ENCODE assay signal across 23 mouse cellular contexts in the genomic region with DNA sequence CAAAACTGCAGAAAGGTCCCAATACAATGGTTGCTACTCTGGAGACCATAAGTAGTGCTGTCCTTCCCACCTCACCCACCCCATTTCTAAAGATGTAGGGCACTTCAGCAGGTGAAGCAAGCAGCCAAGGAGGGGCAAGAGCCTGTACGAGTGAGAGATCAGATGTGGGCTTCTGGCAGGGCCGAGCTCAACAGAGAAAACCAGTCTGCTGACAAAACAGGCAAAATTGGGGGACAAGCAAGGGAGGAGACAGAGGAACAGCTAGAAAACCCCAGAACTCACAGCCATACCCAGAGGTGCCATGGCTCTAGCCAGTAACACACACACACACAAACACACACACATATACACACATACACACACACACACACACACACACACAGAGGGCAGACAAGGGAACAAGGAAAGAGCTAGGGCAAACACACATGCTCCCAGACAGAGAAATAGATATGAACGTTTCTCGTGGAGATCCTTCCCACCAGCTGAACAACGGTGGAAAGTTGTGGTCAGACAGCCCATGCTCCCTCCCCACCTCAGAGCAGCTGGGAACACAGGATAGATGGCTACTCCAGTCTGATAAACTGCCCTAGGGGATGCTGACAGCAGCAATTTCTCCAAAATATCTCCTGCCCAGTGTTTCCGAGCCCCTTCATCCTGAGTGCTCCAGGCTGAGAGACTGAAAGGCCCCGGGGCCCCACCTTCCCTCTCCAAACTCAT. TPM values are rescaled to one million over a fixed set of nuclear protein-coding genes. Genes with fewer than 3 reads are reported as not detected.
DNase-seq lines count a peak whose midpoint lies in the region; ATAC-seq and TF ChIP-seq lines count a peak whose summit lies in the region.
"Had no signal": no experiment of that assay in that cellular context is flagged by ENCODE, and none has a peak within 500 bp of the region (broad histone marks: within the 10 kb centered on the region; RNA-seq: fewer than 3 reads in every experiment).

No protein-coding gene starts in this region.

- ATAC-seq in heart, embryonic 14.5 days (ENCODE audit: insufficient number of reproducible peaks, insufficient read depth, low FRiP score, low read depth), result no peak
- ATAC-seq in megakaryocyte, adult 5-6 weeks (ENCODE audit: poor library complexity, severe bottlenecking), result no peak
- no peak for ATAC-seq in erythroblast, adult 5-6 weeks (replicated peaks; ENCODE audit: low FRiP score, poor library complexity, severe bottlenecking)
- ATAC-seq: activated CD4-positive, CD25-positive, alpha-beta regulatory T cell, adult 4 months; Patski had no signal

- 0 out of 2 replicates have a peak, but pooled peaks cover 7% of the 10 kb centered on the region for H3K36me3 ChIP-seq in heart, embryonic 14.5 days (ENCODE audit: control insufficient read depth, insufficient read depth, low read length)
- no peaks in the 10 kb centered on the region for H3K36me3 ChIP-seq in heart, adult 2 months (ENCODE audit: control insufficient read depth, insufficient read depth, low read length)
- no peaks in the 10 kb centered on the region for H3K36me3 ChIP-seq in megakaryocyte, embryonic 14.5 days (replicated peaks; ENCODE audit: low read length)
- H3K36me3 ChIP-seq: forebrain, embryonic 12.5 days; limb, embryonic 13.5 days; liver, embryonic 15.5 days; neural tube, embryonic 13.5 days; stomach, embryonic 15.5 days had no signal

- H3K9me3 ChIP-seq in heart, embryonic 14.5 days (ENCODE audit: control insufficient read depth, low read length), result no peaks in the 10 kb centered on the region
- H3K9me3 ChIP-seq in megakaryocyte, embryonic 14.5 days, result no peaks in the 10 kb centered on the region
- H3K9me3 ChIP-seq: forebrain, embryonic 12.5 days; limb, embryonic 13.5 days; liver, embryonic 15.5 days; neural tube, embryonic 13.5 days; stomach, embryonic 15.5 days had no signal

- peak; percentile 32 to 41 for DNase-seq in cerebellum, postnatal 25 days
- DNase-seq in cerebellum, postnatal 10 days, result no peak
- no peak for DNase-seq in heart, adult 2 months
- DNase-seq: adrenal gland, postnatal 14 days; gastrocnemius, postnatal 36 days; kidney, adult 2 months; lung, postnatal 10 days; right cerebral cortex, postnatal 14 days had no signal

- no peak overlapping the region for H3K4me3 ChIP-seq in heart, embryonic 14.5 days (ENCODE audit: control insufficient read depth in 1 of 2, insufficient read depth in 1 of 2, low read depth in 1 of 2, low read length in 2 of 2)
- no peak overlapping the region for H3K4me3 ChIP-seq in heart, adult 2 months
- peak overlapping the region; percentile 62 for H3K4me3 ChIP-seq in megakaryocyte, embryonic 14.5 days (replicated peaks)
- H3K4me3 ChIP-seq: forebrain, embryonic 12.5 days; limb, embryonic 13.5 days; liver, embryonic 15.5 days; neural tube, embryonic 13.5 days; stomach, embryonic 15.5 days had no signal

- H3K4me2 ChIP-seq in heart, embryonic 14.5 days (ENCODE audit: low read length), result no peak overlapping the region
- H3K4me2 ChIP-seq: forebrain, embryonic 12.5 days; limb, embryonic 13.5 days; liver, embryonic 15.5 days; neural tube, embryonic 13.5 days; stomach, embryonic 15.5 days had no signal

- peak overlapping the region; percentile 28 to 87 for H3K27ac ChIP-seq in heart, embryonic 14.5 days (replicated peaks in 1 of 2; ENCODE audit: control insufficient read depth in 1 of 2, insufficient read depth in 1 of 2, low read depth in 2 of 2, low read length in 2 of 2)
- no peak overlapping the region for H3K27ac ChIP-seq in heart, adult 2 months
- H3K27ac ChIP-seq: forebrain, embryonic 12.5 days; limb, embryonic 13.5 days; liver, embryonic 15.5 days; neural tube, embryonic 13.5 days; stomach, embryonic 15.5 days had no signal

- no peaks in the 10 kb centered on the region for H3K79me2 ChIP-seq in heart, adult 2 months (replicated peaks; ENCODE audit: control insufficient read depth, insufficient read depth, low read length)

- TF ChIP-seq EP300 in heart, adult 2 months (IDR thresholded peaks at IDR 0.05; ENCODE audit: insufficient read depth, low read depth, low read length), result no peak

- peaks cover 53 to 77% of the 10 kb centered on the region in 2 experiments for H3K4me1 ChIP-seq in heart, embryonic 14.5 days (ENCODE audit: control insufficient read depth in 2 of 2, insufficient read depth in 2 of 2, low read length in 2 of 2)
- H3K4me1 ChIP-seq in heart, adult 2 months (ENCODE audit: control insufficient read depth, insufficient read depth, low read length), result no peaks in the 10 kb centered on the region
- H3K4me1 ChIP-seq in megakaryocyte, embryonic 14.5 days, result peaks cover 66% of the 10 kb centered on the region

- WGBS in heart, embryonic 14.5 days, result 39% methylated on average over 7 of the region's 7 CpGs
- 56% methylated on average over 7 of the region's 7 CpGs for WGBS in heart, adult 2 months

- TF ChIP-seq POLR2A in heart, adult 2 months (IDR thresholded peaks at IDR 0.05; ENCODE audit: insufficient read depth, low read depth, low read length), result no peak

- intact Hi-C loops in heart, adult 2 months (cut with DNase I), result no loop called here

- peak overlapping the region; percentile 42; the same call in 1 of the 2 replicates for H3K9ac ChIP-seq in heart, embryonic 14.5 days (ENCODE audit: low read length)
- no peak overlapping the region for H3K9ac ChIP-seq in heart, adult 2 months (ENCODE audit: low read depth, low read length)
- H3K9ac ChIP-seq: forebrain, embryonic 12.5 days; limb, embryonic 13.5 days; liver, embryonic 15.5 days; neural tube, embryonic 13.5 days; stomach, embryonic 15.5 days had no signal

- no peaks in the 10 kb centered on the region for H3K27me3 ChIP-seq in heart, embryonic 14.5 days (ENCODE audit: control insufficient read depth, insufficient read depth, low read length)
- no peaks in the 10 kb centered on the region for H3K27me3 ChIP-seq in heart, adult 2 months (ENCODE audit: control insufficient read depth, insufficient read depth, low read length)
- H3K27me3 ChIP-seq in megakaryocyte, embryonic 14.5 days (replicated peaks), result peaks cover 21% of the 10 kb centered on the region
- H3K27me3 ChIP-seq: forebrain, embryonic 12.5 days; limb, embryonic 13.5 days; neural tube, embryonic 13.5 days; Patski; stomach, embryonic 15.5 days had no signal

- no peak for TF ChIP-seq CTCF in heart, adult 2 months (IDR thresholded peaks at IDR 0.05)

RNA-seq across cellular contexts. Expression of a gene that starts 1.5 kb away (rescaled TPM):
- 10.5 and 11.9 TPM in 2 replicates for polyA plus RNA-seq in heart, embryonic 14.5 days (2014; fragmentation: Nextera tagmentation; extraction: Ambion mirVana)
- total RNA-seq in heart, adult 2 months (2021), result under 1 TPM; 0.80 to 0.94 TPM
- 4.4 and 4.9 TPM in 2 replicates for polyA plus RNA-seq in heart, adult 2 months (2012; rRNA removed)
- polyA plus RNA-seq in megakaryocyte, embryonic 14.5 days (2012; ENCODE audit: insufficient read depth, low replicate concordance), result 1.9 and 2.1 TPM in 2 replicates
- 43.1 and 50.5 TPM in 2 replicates for total RNA-seq in megakaryocyte, adult 5-6 weeks (2015)
- 47.0 and 55.6 TPM in 2 replicates for total RNA-seq in megakaryocyte, adult 5-6 weeks (2017)
- total RNA-seq in erythroblast, adult 5-6 weeks (2015; ENCODE audit: low replicate concordance), result 2.1 and 4.2 TPM in 2 replicates
- 2.8 and 3.8 TPM in 2 replicates for total RNA-seq in erythroblast, adult 5-6 weeks (2017; ENCODE audit: low replicate concordance)

RNA-seq across cellular contexts. Expression of a gene that starts 27.5 kb away (rescaled TPM):
- polyA plus RNA-seq in heart, embryonic 14.5 days (2014; fragmentation: Nextera tagmentation; extraction: Ambion mirVana), result 62.5 and 69.3 TPM in 2 replicates
- 10 to 100 TPM; 17.8 to 18.7 TPM for total RNA-seq in heart, adult 2 months (2021)
- 22.9 and 45.8 TPM in 2 replicates for polyA plus RNA-seq in heart, adult 2 months (2012; rRNA removed)
- polyA plus RNA-seq in megakaryocyte, embryonic 14.5 days (2012; ENCODE audit: insufficient read depth, low replicate concordance), result 6.4 and 13.0 TPM in 2 replicates
- 33.5 and 39.2 TPM in 2 replicates for total RNA-seq in megakaryocyte, adult 5-6 weeks (2015)
- 50.4 and 55.3 TPM in 2 replicates for total RNA-seq in megakaryocyte, adult 5-6 weeks (2017)
- 38.2 and 40.5 TPM in 2 replicates for total RNA-seq in erythroblast, adult 5-6 weeks (2015; ENCODE audit: low replicate concordance)
- total RNA-seq in erythroblast, adult 5-6 weeks (2017; ENCODE audit: low replicate concordance), result 54.1 and 54.4 TPM in 2 replicates

RNA-seq across cellular contexts. Expression of a gene that starts 44.5 kb away (rescaled TPM):
- 0.62 and 0.70 TPM in 2 replicates for polyA plus RNA-seq in heart, embryonic 14.5 days (2014; fragmentation: Nextera tagmentation; extraction: Ambion mirVana)
- not detected for total RNA-seq in heart, adult 2 months (2021)
- not detected in 2 replicates for polyA plus RNA-seq in heart, adult 2 months (2012; rRNA removed)
- not detected in 2 replicates for polyA plus RNA-seq in megakaryocyte, embryonic 14.5 days (2012; ENCODE audit: insufficient read depth, low replicate concordance)
- total RNA-seq in megakaryocyte, adult 5-6 weeks (2015), result not detected in 2 replicates
- not detected in 2 replicates for total RNA-seq in megakaryocyte, adult 5-6 weeks (2017)
- total RNA-seq in erythroblast, adult 5-6 weeks (2015; ENCODE audit: low replicate concordance), result not detected in 2 replicates
- total RNA-seq in erythroblast, adult 5-6 weeks (2017; ENCODE audit: low replicate concordance), result not detected in 2 replicates
- total RNA-seq: adrenal gland, postnatal 14 days; layer of hippocampus, postnatal 10 days; left cerebral cortex, postnatal 10 days had no signal
- polyA plus RNA-seq: activated CD4-positive, CD25-positive, alpha-beta regulatory T cell, adult 4 months; Patski; spleen, adult 2 months had no signal

RNA-seq across cellular contexts. Expression of a gene that starts 51.5 kb away (rescaled TPM):
- polyA plus RNA-seq in heart, embryonic 14.5 days (2014; fragmentation: Nextera tagmentation; extraction: Ambion mirVana), result not detected in 2 replicates
- not detected for total RNA-seq in heart, adult 2 months (2021)
- polyA plus RNA-seq in heart, adult 2 months (2012; rRNA removed), result not detected in 2 replicates
- 0.16 TPM in 1 of 2 replicates, not detected in the other for polyA plus RNA-seq in megakaryocyte, embryonic 14.5 days (2012; ENCODE audit: insufficient read depth, low replicate concordance)
- not detected in 2 replicates for total RNA-seq in megakaryocyte, adult 5-6 weeks (2015)
- not detected in 2 replicates for total RNA-seq in megakaryocyte, adult 5-6 weeks (2017)
- not detected in 2 replicates for total RNA-seq in erythroblast, adult 5-6 weeks (2015; ENCODE audit: low replicate concordance)
- total RNA-seq in erythroblast, adult 5-6 weeks (2017; ENCODE audit: low replicate concordance), result not detected in 2 replicates
- total RNA-seq: adrenal gland, postnatal 14 days; gastrocnemius, postnatal 36 days; layer of hippocampus, postnatal 10 days; left cerebral cortex, postnatal 10 days had no signal
- polyA plus RNA-seq: activated CD4-positive, CD25-positive, alpha-beta regulatory T cell, adult 4 months; embryonic facial prominence, embryonic 14.5 days; forebrain, embryonic 12.5 days; limb, embryonic 13.5 days; liver, embryonic 15.5 days; neural tube, embryonic 13.5 days; Patski; spleen, adult 2 months; stomach, embryonic 15.5 days had no signal

Comparison
In these comparisons a context has a peak if more than half of its experiments do, and no peak if none do; other contexts are left out.
1. DNase-seq: peak in cerebellum, postnatal 25 days (2 of 2); none in cerebellum, postnatal 10 days (0 of 2) and heart, adult 2 months (0 of 2).
2. RNA of a gene that starts 1.5 kb away (total RNA-seq): 43.1 to 55.6 TPM in megakaryocyte, adult 5-6 weeks; 2.1 to 4.2 TPM in erythroblast, adult 5-6 weeks and 0.80 to 0.94 TPM in heart, adult 2 months; every median in the first group is over 4 times any median in the second.